Mouse (Mus musculus) megakaryocyte, adult 5-6 weeks (primary cell): ENCODE results near the gene Rit1. TPM values are rescaled to one million over a fixed set of nuclear protein-coding genes. Genes with fewer than 3 reads are reported as not detected.
"Not testable (repeated sequence)": the region's sequence is repeated elsewhere in the genome, so short reads cannot be mapped to it uniquely, and the experiment has no call there.

Experiments
- ATAC-seq: 2 replicates; pipeline ENCODE4 v1.8.0; 2016; ENCODE audit warnings: mild to moderate bottlenecking, inconsistent platforms; ENCODE audit not compliant: poor library complexity, severe bottlenecking
- total RNA-seq, 2 experiments: library from RNA; stranded (forward) in 1 of 2; stranded (reverse) in 1 of 2; fragments of 153-499, 151-499 nt in 1 of 2; fragments of 221-1000, 200-1000 nt in 1 of 2; gene quantifications; 2 replicates each; pipeline versions ENCODE4 v1.2.3 to v1.2.4; 2015 to 2017

The Rit1 gene
- total RNA-seq, 2 experiments from 2014 or later: 68.1 to 68.6 TPM

DNA sequence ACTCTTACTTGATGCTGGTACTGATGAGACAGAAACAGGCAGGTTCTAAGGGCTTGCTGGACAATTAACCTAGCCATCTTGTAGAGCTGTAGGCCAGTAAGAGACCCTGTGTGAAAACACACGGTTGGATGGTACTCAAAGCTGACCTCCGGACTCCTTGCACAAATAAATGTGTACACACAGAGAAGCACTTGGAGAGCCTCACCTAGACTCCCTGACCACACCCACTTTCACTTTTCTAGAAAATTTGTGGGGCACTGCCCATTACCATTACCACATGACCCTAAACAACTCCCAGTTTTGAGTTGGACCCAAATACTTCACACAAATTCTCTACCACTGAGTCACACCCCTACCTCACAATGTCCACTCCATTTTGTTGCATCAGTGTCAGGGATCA, 19.9 kb downstream of the Rit1 start:
- no peak for ATAC-seq

DNA sequence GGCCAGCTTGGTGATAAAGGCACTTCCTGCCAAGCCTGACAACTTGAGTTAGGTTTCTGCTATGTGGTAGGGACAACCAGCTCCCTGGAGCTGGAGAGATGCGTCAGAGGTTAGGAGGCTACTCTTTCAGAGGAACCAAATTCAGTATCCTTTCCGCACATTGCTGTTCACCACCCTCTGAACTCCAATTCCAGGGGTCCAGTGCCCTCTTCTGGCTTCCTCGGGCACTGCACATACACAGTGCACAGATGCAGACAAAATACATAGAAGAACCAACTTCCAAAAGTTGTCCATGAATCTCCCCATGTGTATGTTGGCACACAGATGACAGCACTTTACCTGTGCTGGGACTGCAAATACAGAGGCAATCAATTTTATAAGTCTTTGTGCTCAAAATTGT, 22.0 kb downstream of the Rit1 start:
- ATAC-seq: peak; percentile 91

DNA sequence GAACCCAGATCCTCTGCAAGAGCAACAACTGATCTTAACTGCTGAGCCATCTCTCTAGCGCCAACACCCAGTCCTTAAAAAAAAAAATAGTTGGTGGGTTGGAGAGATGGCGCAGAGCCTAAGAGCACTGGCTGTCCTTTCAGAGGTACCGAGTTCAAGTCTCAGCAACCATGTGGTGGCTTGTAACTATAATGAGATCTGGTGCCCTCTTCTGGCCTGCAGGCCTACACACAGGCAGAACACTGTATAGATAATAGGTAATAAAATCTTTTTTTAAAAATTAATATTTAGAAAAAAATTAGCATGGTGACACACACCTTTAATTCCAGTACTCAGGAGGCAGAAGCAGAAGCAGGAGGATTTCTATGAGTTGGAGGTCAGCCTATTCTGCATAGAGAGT, 23.5 kb downstream of the Rit1 start:
- no peak for ATAC-seq

GRCm38 (mm10) chr3:88745534-88745933, 28.9 kb downstream of the Rit1 start:
- no peak for ATAC-seq

- ATAC-seq: no peak
Observed at GRCm38 (mm10) chr3:88746139-88746870, 29.7 kb downstream of the Rit1 start.

DNA sequence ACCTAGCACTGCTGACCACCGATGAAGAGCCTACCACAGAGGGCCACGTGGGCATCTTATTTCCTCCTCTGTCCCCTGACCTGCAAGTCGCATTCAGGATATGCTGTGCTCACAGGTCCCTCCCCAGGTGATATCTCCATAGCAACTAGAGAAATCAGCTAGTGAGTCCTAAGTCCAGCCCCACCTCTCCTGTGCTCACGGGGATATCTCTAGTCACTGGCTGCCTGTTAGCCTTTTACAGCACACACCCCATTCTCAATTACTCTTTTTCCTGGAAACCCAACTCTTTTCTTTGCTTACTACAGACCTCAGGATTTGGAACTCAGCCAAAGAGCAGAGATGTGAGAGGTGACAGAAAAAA, 30.2 kb downstream of the Rit1 start:
- ATAC-seq: no peak

DNA sequence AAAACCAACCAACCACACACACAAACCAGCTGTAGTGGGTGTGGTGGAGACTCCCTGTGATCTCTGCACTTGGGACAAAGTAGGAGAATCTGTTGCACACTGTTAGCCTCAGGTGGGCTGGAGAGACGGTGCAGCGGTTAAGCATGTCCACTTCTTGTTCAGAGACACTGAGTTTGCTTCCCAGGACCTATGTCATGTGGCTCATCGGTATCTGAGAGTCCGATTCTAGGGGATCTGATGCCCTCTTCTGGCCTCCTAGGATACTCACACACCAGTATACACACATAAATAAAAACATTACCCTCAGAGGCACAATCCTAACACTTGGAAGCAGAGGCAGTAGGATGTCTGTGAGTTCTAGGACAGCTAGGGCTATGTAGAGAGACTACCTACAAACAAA, 37.6 kb downstream of the Rit1 start:
- ATAC-seq: no peak

DNA sequence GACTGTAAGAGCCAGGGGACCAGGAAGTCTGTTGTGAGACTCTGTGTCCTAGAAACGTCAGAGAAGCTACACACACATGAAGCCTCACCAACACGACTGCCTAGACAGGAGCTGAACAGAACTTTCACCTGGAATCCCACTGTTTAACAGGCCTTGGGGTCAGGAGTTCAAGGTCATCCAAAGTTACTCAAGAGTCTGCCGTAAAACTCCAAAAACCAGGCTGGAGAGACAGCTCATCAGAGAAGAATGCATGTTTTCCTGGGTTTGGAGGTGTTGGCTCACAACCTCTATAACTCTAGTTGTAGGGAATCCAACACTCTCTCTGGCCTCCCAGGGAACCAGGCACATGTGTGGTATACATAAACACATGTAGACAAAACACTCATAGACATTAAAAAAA, 38.9 kb downstream of the Rit1 start:
- ATAC-seq: no peak

DNA sequence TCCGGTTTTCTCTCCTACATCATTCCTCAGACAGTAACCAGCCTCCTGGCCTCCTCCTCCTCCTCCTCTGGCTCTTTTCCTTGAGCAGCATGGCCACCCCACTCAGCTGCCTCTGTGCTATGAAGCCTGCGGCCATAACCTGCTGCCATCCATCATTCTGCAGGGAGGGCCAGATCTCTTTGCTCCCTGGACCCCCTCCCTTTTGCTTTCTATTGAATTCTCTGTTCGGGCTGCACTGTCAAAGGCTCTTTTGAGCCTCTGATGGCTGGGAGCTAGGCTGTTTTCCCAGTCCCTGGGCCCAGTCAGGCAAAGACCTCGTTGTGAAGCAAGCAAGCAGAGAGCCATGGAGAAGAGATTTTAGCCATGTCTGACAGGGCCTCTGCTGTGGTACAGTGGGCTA, 39.6 kb downstream of the Rit1 start:
- no peak for ATAC-seq

GRCm38 (mm10) chr3:88758045-88758500, 41.4 kb downstream of the Rit1 start:
- no peak for ATAC-seq

DNA sequence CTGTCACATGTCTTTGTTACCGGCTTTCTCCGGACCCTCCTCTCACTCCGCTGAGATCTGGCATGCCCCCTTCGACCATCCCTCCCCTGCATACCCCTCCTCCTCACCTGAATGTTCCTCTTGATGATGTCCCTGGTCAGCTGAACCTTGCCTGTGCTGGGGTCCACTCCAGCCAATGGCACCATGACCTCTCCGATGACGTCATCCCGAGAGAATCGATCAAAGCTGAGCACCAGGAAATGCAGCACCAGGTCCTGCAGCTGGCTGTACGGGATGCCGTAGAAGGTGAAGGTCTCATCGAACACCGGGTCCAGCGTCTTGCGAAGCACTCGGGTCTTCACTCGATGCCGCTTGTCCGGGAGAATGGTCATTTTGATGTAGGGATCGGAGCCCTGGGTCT, 45.0 kb downstream of the Rit1 start:
- no peak for ATAC-seq

DNA sequence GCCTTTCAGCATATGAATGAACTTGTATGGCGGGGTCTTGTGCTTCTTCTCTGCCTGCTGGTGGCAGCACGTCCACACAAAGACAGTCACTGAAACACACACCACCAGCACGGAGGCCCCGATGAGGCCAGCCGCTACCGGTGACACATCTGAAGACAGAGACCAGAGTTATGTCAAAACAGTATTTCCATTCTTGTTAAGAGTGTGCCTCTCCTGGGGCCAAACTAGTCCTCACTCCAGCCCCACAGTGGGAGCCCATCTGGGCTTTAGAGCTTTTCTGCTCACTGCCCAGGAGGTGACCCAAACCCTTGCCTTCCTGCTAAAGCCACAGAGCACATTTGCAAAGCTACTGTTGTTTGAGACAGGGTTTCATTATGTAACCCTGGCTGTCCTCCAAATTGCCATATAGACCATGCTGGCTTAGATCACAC, 45.8 kb downstream of the Rit1 start:
- ATAC-seq: no peak

DNA sequence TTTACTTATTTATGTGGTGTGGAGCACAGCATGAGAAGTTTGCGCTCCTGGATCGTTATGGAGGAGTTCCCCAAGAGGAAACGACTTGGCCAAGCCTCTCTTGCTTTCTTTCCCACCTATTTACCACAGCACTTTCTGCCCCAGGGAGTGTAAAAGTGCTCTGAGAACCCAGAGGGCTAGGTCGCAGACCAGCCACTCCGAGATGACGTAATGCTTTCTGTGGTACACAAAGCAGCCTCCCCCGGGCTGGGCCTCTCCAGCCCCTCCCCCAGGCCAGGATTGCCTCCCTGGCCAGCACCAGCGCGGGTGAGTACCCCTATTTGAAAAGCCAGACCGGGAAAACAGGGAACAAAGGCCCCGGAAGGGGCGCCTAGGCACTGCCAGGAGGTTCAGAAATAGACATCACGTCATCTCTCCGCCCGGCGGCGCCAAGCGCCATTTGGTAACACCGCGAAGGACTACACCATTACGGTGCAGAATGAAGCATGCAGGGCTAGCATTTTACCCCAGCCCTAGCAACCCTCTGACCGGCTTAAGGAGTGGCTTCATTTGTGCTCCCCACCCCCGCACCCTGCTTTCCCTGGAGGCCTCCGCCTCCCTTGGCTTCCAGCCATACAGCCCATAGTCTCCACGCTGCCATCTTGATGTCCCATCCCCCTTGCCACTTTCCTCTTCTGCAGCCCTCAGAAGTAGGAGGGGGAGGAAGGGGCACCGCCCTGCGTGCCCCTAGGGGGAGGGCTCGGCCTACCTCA, 54.7 kb downstream of the Rit1 start:
- peak; percentile 41 for ATAC-seq

GRCm38 (mm10) chr3:88771941-88772280, 55.3 kb downstream of the Rit1 start:
- not testable (repeated sequence) for ATAC-seq

DNA sequence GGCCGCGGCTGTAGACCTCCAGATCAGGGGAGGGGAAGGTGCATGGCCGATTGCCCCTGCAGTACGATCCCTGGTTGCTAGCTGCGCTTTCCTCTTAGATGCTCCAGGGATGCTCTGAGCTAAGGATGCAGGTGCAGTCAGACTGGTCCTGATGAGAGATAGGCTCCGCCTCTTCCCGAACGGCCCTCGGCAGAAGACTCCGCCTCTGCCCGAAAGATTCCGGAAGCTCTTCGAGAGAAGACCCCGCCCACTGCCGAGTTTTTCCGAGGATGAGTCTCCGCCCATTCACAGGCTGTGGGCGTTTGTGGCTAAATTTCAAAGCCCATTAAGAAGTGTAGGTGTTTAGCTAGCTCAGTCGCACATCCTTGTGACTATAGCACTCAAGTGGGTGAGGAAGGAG, 55.8 kb downstream of the Rit1 start:
- peak; percentile 73 for ATAC-seq

GRCm38 (mm10) chr3:88773163-88773562, 56.5 kb downstream of the Rit1 start:
- ATAC-seq: not testable (repeated sequence)

DNA sequence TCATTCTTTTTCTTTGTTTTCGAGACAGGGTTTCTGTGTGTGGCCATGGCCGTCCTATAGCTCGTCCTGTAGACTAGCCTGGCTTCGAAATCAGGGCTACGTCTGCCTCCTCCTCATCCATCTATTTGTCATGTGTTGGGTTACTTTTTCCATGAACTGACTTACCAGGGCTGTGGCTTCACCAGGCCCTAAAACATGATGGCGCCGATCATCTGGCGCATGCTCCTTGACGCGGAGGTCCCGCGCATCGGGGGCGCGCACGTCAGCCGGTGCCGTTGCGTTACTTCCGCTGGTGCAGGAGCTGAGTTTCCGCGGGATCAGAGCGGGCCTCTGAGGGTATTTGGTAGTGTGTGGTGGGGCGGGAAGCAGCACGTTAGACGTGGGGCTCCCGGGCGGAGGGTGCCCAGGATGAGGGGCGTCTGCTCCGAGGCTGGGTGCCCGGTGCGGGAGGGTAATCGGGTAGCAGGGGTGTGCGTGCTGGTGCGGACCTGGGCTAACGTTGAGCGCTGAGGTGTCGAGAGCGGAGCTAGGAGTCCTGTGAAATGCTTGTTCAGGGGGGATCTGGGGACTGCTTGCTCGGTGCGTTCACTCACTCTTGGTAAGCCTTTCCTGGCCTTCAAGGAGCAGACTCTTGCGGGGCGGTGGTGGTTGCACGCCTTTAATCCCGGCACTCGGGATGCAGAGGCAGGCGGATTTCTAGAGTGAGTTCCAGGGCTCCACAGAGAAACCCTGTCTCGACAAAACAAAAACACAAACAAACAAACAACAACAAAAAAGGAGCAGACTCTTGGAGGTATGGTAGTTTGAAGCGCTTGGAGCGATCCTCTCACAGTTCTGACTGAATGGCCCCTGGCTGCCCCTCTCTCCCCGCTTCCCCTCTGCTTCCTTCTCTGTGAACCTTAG, 58.6 kb downstream of the Rit1 start, which contains the start of gene Syt11:
TSS of gene Syt11 (minus strand) at position 226 of the 903 bp plus-strand sequence.
- peak; percentile 86 for ATAC-seq
